Mouse (Mus musculus): ENCODE data around the gene Abhd17c.
"Not testable (repeated sequence)": the region's sequence is repeated elsewhere in the genome, so short reads cannot be mapped to it uniquely, and the experiment has no call there.

The Abhd17c gene

GRCm38 (mm10) chr7:84152374-84152773 lies 681 bp upstream of the Abhd17c start:
- DNase-seq = no peak

DNA sequence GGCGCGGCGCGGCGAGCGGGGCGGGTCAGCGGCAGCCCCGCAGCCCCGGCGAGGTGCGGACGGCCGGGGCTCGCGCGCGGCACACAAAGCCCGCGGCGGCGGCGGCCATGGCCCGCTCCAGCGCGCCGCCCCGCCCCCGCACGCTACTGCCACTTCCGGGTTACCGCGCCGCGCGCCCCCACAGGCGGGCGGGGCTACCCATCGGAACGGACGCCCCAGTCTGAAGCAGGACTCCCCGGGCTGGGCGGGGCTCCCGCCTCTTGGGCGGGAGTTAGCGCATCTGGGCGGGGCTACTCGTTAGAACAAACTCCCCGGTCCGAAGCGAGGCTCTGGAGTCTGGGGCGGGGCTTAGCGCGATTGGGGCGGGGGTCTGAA lies 254 bp upstream of the Abhd17c start:
- peak; percentile 96 for DNase-seq

DNA sequence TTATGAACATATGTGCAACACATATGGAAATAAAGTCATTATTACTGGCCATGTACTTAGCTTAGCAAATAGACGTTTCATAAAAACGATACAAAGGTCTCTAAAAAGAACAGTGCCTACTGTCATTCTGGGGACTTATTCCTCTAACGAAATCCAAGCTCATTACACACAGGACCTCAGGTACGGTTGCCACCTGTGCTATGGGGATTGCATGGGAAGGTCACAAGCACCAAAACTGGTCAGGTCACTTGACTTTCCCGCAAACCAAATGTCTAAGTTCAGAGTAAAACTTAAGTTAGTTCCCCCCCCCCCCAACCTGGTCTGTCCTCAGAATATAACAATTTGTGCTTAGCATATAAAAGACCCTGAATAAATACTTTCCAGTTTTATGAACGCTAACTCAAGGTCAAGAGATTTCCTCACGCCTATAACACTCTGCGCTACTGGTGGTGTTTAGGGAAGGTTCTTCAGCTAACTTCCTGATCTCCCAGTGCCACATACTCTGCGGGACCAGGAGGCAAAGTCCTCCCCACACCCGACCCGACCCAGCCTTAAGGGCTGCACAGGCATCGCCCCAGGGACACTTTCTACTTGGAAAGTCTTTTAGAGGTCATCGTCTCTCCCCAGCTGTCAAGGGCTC lies 1.2 kb downstream of the Abhd17c start:
- DNase-seq = no peak

- DNase-seq = no peak
Measured at GRCm38 (mm10) chr7:84149821-84150220, 1.9 kb downstream of the Abhd17c start.

DNA sequence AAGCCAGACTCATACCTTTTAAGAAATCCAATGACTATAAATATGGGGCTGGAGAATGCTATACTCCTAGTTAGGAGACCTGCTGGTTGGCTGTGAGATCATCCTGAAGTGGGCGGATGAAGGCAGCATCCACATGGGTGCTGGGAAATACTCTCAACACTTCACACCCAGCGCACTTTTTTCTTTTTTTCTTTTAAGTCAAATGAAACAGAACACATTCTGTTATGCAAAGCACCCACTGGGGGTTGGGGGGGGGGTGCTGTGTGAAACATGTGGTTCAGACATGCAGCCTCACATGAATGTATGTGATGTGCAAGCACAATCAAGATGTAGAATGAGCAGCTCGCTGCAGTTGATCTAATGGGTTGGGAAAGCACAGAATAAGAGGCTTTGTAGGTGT lies 2.8 kb downstream of the Abhd17c start:
- no peak for DNase-seq

DNA sequence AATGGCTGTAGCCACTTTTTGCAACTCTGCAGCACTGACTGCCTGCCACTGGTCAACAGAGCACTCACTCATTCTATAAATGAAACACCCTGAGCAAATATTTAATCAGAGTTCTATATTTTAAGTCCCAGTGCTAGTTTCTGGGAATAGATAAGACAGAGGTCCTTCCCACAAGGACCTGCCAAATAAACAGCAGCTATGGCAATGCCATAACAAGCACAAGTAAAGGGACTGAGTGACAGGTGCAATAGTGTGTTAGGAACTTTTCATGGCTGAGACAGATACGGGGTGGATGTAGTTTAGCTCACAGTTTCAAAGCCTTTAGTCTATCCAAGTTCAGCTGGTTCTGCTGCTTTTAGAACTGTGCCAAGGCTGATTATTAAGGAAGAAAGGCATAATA lies 3.9 kb downstream of the Abhd17c start:
- DNase-seq = no peak

DNA sequence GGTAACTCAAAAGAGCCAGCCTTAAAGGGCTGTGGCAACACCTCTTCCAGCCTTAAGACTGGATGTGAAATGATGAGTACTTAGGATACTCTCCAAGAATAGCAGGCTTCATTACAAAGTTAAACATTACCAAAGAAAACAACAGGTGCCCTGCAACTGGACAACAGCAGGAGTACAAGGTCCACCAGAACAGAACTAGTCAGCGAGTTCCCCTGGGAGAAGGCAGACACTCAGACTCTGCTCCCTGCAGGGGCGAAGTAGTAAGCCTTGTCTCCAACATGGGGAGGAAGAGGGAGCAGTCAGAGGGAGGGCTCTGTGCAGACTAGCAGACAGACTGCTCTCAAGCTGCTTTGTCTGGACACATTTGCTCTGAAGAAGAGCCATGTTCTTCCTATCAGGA lies 6.1 kb downstream of the Abhd17c start:
- DNase-seq = no peak

DNA sequence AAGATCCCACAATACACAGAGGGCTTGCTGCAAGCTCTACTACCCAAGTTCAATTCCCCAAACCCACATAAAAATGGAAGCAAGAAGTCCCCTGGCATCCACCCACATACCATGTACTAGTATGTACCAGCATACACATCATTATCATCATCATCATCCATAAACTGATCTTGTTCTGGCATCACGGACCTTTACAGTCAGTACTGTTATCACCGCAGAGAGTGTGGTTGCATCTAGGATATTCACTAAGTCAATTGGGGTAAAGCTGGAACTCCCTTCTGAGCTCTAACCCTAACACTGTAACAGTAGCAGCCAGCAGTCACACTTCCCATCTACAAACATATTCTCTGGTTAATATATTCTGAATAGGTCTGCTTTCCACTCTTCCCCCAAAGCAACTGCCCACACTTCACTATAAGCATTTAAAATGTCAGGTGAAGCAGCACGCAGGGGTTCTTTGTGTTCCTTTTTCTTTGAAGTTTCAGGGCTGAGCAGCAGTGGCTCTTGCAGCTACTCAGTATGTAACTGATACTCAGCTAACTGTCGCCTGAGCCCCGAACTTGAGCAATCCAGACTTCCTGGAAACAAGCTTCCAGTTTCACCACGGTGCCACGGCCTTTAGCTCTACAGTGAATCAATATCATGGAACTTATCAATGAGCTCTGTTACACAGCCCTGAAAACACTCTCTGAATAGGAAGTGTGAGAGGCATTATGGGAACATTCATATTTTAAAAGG lies 8.8 kb downstream of the Abhd17c start:
- peak; percentile 42 for DNase-seq

DNA sequence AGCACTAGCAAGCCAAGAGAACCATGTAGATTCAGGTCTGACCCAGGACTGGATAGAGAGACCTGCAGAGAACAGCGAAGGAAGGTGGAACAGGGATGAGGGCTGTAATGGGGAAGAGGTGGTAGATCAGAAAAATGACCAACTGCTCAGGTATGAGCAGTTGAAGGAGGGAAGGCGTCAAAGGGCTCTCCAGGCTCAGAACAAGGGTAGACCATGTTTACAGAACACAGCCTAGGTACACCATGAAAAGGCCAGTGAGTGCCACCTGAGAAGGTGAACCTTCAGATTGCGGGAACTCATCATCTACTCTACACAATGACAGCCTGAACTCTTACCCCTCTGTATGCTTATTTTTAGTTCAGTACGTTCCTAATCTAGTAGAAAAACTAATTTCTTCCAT lies 9.5 kb downstream of the Abhd17c start:
- DNase-seq = no peak

- DNase-seq = no peak
Measured at GRCm38 (mm10) chr7:84139566-84139965, 12.1 kb downstream of the Abhd17c start.

- no peak for DNase-seq
Measured at GRCm38 (mm10) chr7:84138731-84139130, 13.0 kb downstream of the Abhd17c start.

DNA sequence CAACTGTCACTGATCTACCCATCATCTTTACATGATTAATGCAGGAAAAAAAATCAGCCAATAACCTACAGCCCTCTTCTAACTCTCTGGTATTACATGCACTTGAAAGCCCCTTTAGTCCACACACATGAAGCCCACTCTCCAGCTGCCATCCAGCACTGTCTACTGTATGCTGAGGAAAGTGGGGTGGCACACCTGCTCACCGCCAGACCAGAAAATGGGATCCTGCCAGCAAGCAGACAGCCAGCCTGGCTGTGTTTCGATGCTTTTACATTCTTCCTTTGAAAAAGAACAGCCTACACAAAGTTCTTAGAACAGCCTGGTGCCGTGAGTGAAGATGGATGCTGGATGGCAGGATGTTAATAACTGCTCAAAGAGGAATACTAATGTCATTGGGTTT lies 13.9 kb downstream of the Abhd17c start:
- no peak for DNase-seq

- DNase-seq = no peak
Measured at GRCm38 (mm10) chr7:84135799-84136700, 15.6 kb downstream of the Abhd17c start.

DNA sequence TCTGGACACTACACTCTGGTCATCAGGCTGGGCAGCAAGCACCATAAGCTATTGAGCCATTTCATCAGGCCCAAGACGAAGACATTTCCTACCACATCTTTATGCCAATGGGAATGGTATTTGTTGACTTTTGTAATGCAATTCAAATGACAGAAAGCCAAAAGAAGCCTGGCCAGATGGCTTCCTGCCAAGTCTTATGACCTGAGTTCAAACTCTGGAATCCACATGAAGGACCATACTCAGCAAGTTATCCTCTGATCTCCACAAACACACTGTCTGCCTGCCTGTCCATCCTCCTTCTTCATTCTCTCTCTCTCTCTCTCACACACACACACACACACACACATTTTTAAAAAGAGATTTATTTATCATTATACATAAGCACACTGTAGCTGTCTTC lies 19.0 kb downstream of the Abhd17c start:
- DNase-seq = no peak

DNA sequence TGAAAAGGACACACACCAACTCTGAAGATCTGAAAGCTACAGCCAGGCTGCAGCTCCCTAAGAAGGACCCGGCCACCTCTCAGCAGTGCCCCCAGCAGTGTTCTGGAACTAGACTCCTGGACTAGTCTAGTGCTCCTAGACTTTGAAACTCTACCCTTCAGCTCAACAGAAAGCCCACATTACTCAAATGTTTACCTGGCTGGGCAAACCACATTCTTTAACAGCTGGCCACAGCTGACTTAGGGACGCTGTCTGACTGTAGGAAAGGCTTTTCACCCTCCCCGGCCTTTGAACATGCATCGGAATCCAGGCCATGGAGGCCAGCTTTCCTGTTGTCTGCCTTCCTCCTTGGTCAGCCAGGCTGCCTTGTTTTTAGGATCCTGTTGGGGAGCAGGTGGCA lies 20.0 kb downstream of the Abhd17c start:
- no peak for DNase-seq

DNA sequence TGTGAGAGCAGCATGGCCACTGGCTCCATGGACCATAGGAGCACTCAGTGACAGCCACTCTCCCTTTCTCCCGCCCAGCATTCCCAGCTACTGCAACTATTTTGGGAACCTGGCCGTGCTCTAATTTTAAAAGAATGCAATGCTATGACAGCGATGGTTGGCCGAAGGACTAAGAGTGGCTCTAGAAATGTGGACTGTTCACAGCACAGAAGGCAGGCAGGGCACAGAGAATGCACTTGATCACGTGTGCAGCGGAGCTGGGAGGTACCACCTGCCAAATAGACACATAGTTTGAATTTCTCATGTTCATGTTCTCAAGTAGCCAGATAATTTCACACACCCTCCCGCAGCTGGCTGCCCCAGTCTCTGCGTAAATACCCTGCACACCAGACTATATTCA lies 23.0 kb downstream of the Abhd17c start:
- no peak for DNase-seq

- DNase-seq = no peak
Measured at GRCm38 (mm10) chr7:84125730-84126129, 26.0 kb downstream of the Abhd17c start.

GRCm38 (mm10) chr7:84123651-84124050 lies 28.0 kb downstream of the Abhd17c start:
- DNase-seq = not testable (repeated sequence)

DNA sequence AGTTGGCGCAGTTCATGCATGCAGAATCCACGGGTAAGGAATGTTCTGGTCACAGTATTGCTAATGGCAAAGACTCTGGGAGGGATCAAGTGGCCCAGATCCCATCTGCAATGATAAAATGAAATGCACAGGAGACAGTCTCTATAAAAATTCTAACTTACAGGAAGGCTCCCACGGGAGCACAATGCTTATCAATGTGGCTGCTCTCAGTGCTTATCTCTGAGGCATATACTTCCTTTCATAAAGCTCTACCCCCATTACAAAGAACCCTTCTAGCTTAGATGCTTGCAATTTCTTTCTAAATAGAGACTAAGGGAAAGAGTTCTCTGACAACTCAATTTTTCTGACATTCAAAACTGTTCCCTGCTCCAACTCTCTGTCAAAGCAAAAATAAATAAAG lies 29.9 kb downstream of the Abhd17c start:
- DNase-seq = no peak

- DNase-seq = no peak
Measured at GRCm38 (mm10) chr7:84120142-84120760, 31.4 kb downstream of the Abhd17c start.

DNA sequence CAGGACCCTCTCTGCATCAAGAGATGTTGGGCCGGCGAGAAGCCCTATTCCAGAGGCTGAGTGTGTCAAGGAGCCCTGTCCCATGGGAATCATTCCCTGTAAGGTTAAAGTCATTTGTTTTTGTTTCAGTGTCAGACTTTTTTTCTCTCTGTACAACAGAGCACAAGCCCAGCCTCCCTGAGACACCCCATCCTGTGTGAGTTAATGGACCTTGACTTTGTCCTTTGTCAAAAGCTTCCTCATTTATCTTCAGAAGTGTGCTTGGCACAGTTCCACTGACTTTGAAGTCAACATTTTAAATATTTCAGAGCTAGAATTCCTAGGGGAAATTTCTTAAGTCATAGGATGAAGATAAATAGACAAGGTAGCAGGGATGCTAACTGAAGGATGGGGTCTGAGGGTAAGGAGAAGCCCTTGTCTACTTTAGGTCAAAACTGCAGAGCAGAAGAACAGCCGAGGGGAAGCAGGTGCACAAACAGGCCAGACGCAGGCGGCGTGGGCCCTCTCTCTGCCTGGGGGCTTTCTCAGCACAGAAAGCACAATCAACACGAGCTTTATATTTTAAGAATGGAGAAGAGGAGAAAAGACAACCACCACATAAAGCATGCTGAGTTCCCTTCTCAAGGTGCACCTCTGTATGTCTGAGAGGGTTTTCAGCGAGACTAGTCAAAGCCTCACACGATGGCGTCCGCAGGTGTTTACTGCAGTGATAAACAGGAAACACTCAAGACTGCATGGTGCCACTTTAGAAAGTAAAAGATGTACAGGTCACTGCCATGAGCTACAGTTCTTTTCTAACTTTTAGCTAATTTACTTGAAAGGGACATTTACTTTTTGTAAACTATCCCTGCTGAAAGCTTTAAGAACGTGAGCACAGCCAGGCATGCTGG lies 32.2 kb downstream of the Abhd17c start:
- no peak for DNase-seq

- DNase-seq = no peak
Measured at GRCm38 (mm10) chr7:84117543-84118122, 34.1 kb downstream of the Abhd17c start.

Data from liver (tissue).